Mouse (Mus musculus): Measurements from ENCODE around the gene Capn5.

The Capn5 gene

DNA sequence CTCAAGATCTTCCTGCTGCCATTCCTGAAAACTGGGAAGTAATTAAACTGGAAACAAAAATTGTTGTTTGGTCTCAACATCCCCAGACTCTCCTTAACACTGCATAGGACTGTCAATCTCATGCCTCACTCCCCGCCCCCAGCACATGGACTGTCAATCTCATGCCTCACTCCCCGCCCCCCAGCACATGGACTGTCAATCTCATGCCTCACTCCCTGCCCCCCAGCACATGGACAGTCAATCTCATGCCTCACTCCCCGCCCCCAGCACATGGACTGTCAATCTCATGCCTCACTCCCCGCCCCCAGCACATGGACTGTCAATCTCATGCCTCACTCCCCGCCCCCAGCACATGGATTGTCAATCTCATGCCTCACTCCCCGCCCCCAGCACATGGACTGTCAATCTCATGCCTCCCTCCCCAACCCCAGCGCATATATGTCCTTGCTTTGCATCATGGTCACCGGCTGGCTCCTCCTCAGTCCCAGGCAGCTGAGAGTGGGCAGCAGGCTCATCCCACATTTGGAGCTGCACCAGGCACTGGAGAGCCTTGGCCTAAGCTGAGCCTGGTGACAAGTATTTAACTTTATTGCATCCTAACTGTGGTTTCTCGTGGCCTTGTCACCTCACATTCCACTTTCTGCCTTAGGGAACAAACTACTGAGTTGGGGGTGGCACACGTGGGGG is 29.2 kb downstream of the Capn5 start:
- DNase-seq (ENCODE audit: extremely low spot score) = no peak

DNA sequence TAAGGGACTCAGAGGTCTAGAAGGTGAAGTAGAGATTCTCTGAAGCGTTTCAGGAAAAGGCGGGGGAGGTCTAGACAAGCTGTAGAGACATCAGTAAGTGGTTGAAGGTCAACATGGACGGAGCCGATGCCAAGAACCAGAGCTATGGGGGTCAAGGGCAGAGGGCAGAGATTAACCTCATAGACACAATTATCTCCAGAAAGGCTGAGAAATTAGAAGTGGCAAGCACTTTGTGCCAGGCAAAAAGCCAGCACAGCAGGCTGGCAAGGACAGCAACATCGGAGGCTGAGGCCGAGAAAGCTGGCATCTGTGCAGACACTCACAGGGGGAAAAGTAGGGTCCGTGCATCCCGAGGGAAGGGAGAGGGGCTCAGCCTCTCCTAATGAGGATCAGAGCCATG is 30.3 kb downstream of the Capn5 start:
- DNase-seq (ENCODE audit: extremely low spot score) = no peak

DNA sequence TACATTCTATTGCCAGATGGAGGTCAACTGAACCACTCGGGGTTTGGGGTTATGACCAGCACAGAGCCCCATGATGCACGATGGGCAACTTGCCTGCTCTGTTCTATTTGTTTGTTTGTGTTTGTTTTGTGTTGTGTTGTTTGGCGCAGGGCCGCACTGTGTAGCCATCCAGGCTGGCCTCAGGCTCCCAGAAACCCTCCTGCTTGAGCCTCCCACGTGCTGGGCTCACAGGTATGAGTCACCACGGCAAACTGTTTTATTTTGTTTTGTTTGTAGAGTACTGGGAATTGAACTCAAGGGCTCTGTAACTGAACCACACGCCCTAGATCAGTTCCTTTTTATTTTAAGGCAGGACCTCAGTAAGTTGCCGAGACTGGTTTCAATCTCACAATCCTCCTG is 31.6 kb downstream of the Capn5 start:
- no peak for DNase-seq (ENCODE audit: extremely low spot score)

DNA sequence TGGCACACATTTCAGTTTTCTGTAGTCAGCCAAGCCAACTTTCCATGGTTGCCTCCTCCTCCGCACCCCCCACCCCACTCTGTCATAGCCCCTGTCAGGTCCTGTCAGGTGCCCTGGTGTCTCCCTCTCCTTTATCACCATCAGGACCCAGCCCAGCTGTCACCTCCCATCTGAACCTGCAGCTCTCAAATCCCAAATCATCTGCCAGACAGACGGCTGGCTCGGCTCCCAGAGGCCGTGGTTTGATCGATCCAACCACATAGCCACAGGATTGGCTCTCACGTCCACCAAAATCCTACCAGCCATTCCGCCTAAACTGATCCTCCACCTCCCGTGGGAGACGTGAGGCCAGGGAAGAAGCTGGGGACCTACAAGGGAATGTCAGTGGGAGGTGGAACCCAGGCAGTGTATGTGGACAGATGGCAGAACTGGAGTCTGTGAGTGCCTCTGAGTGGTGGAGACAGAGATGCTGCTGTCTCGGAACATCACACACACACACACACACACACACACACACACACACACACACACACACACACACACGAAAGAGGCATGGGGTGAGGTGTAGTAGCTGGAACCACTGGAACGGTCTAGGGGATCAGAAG is 32.1 kb downstream of the Capn5 start:
- DNase-seq (ENCODE audit: extremely low spot score) = no peak

DNA sequence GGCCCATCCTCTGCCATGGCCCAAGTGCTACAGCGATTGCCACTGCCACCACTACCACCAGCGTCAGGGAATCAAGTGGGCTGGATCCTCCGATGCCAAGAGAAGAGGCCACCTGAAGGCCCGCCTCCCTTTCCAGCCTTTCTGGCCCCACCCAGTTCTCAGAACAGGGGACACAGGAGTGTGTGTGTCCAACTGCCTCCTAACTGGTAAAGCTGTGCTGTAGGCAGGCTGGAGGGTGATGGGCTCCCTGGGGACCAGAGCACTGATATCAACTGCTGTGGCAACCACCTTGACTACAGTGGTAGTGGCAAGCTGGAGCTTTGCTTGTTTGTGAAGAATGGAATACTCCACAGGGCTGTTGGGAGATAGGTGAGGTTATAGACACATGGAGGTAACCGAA is 32.7 kb downstream of the Capn5 start, which contains the start of gene Omp:
Gene Omp, minus strand, starts transcription at position 101 of the 400 bp plus-strand sequence.
- DNase-seq (ENCODE audit: extremely low spot score) = no peak

DNA sequence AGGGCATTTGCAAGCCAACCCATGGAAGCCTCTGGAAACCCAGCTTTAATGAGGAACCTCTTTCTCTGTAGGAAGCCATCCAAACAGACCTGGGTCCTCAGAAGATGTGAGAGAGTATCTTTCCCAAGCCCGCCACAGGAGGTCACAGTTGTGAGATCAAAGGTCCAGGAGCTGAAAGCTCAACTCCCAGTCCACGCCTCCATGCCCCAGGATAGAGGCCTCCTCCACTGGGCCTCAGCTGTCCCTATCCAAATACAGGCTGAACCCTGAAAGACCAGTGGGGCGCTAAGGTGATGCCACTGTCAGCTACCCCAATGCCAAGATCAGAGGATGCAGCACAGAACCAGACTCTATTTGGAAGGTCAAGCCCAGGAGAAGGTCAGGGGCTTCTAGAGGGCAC is 35.4 kb downstream of the Capn5 start:
- DNase-seq (ENCODE audit: extremely low spot score) = no peak

DNA sequence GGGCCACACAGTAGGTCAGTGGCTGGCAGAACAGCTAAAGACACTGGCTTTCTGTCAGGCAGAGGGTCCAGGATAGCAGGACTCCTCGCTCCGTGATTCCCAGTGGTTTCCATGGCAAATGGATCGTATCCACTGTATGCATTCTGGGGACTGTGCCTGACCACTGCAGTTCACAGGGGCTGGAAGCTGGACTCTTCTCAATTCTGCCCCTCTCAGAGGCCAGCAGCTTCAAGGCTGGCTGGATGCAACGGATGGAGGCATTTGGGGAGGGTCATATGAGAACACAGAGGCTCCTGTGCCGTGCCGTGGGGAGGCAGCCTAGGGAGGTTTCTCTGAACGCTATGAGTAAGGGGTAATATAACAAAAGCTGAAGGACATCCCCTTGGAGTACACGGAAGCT is 35.8 kb downstream of the Capn5 start:
- DNase-seq (ENCODE audit: extremely low spot score) = no peak

DNA sequence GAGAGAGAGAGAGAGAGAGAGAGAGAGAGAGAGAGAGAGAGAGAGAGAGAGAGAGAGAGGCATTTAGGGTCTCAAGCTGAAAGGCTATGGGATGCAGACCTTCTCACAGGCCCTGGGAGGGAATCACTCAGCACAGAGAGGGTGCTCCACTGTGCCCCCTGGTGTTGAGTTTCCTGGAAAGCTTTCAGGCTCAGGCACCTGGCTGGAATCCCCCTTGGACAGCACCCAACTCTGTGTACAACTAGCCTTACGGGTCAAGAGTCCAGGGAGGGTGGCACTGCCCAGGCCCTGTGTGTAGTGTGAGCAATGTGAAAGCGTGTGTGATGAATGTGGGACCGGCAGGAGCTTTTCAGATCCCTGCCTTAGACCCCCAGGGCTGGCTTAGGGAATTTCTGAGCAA is 36.9 kb downstream of the Capn5 start:
- DNase-seq (ENCODE audit: extremely low spot score) = no peak

DNA sequence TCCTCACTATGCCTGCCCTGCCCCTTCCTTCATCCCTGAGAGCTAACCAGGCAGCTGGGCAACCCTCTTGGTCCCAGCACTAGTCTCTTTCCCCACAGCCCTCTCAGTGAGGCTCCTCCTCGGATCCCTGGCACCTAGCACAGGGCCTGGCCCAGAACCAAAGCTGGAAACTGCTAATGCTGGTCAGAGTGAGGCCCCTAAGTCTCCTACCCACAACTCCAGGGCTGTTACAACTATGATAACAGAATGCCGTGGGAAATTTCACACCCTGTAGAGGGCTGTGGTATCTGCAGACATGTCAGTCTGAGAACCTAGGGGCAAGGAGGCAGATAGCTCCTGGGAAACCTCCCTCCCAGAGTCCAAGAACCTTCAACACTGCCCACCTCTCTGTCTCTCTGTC is 37.5 kb downstream of the Capn5 start:
- DNase-seq (ENCODE audit: extremely low spot score) = no peak

DNA sequence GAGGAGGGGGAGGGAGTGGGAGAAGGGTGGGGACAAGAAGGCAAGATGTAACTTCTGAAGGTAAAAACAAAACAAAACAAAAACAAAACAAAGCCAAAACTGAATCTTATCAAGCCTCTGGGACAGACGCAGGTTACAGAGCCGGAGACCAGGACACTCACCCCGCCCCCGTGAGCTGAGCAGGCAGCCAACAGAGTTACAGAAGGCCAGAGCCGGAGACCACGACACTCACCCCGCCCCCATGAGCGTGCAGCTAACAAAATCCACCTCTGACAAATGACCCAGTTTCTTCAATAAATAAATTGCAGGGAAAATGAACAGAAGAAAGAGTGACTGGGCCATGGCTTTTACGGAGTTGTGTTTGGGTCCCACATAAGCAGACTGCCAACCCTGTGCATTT is 38.9 kb downstream of the Capn5 start:
- DNase-seq (ENCODE audit: extremely low spot score) = no peak

DNA sequence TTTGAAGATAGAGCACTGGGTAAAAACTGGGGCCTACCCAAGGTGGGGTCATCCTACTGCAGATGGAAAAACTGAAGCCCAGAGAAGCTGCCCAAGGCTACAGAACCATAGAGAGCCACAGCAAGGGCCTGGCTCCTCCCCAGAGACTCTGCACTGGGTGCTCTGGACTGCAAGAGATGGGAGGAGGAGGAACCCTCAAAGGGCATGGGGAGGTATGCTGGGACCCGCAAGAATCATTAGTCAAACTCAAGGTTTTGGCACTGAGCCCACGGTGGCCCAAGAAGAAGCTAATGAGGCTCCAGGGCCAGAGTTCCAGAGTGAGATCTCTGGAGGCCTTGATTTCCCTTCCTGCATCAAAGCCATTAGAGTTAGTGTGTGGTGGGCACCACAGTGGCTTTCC is 40.1 kb downstream of the Capn5 start:
- no peak for DNase-seq (ENCODE audit: extremely low spot score)

DNA sequence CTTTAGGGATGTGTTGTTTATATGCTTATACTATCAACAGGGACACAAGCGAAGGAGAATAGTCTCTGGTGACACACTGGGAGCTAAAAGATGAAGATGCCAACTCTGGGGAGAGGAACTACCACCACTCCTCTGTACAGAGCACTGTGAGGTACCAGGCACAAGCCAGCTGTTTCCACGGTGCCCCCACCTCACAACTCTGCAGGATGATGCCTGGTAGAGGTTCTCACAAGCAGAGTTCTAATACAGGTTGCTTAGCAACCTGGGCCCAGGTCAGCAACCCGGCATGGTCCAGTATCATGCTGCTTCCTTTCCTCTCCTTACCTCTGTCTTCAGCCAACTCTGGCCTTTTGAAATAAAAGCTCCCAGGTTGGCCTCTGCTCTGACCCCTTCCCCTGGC is 40.5 kb downstream of the Capn5 start:
- no peak for DNase-seq (ENCODE audit: extremely low spot score)

DNA sequence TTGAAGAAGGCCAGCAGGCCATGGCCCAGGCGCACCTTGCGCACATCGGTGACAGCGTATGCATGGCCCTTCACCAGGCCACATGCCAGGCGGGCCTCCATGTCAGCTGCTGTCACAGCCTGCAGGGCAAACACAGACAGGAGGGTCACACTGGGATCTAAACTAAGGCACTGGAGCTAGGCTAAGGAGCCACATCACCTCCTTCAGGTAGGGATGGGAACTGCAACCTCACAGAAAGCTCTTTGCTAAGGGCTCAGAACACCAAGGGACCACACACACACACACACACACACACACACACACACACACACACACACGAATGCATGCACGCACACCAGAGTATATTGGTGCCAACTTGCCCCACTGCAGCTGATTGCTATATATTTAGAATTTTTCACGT is 46.3 kb downstream of the Capn5 start:
- no peak for DNase-seq (ENCODE audit: extremely low spot score)

DNA sequence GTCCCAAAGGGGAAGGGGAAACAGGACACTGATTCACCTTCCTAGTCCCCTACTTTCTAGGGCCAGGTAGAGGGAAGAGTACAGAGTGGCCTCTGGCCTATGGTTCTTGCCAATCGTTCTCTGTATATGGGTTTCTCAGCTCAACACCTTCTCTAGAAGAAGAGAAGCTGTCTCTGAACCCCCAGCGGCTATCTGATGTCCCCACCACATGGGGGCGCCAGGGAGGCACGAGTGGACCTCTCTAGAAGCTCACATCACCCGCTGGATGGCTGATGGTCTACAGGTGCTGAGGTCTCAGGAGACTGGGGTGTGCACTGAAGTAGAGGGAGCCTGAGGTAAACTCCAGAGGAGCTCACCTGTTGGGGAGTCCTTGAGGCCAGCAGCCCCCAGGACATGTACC is 52.6 kb downstream of the Capn5 start:
- DNase-seq (ENCODE audit: extremely low spot score) = no peak

DNA sequence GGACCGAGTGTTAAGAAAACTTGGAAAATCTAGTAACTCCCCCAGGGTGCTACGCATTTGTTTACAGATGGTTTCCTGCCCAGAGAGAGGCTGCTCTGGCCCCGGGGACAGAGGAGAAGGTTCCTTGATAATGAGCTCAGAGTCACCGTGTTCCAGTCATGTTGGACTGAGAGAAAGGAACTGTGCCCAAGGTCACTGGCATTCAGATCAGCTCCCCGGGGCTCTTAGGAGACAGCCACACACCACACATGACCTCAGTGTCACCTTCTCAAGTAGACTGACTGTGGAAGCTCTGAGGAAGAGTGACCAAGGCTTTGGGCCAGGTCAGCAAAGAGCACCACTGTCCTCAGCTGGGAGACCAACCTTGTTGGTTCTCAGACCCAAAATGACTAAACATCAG is 53.4 kb downstream of the Capn5 start:
- no peak for DNase-seq (ENCODE audit: extremely low spot score)

DNA sequence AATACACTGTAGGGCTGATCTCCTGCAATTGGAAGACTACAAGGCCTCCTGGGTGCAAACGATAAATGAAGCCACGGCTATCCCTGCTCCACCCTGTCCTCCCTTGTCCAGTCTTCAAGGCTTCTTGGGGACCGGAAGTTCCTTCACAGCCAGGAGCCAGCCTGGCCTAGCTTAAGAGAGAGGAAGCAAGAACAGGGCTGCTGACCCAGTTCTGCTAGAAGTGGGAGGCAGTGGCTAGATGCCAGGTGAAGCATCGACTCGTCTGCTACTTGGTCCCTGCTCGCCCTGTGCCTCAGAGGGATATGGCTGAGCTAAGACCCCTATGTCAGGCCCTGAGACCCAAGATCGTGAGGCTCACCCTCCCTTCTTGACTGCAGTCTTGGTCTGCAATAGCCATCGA is 56.4 kb downstream of the Capn5 start:
- DNase-seq (ENCODE audit: extremely low spot score) = no peak

DNA sequence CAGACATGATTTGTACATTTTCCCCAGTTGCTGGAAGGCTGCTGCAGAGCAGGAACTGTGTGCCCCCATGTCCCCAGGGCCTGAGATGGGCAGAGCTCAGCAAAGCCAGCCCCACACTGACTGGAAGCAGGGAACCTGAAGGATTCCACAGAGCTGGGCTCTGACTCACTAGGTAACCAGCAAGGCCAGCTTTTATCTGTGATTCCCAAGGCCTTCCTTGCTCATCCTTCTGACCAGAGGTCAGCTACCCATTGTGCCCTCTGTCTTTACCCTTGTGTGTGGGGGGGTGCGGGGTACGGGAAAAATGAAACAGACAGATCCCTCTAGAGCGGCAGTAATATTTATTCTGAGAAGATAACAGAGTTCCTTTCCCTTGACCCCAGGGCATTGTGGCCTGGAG is 56.8 kb downstream of the Capn5 start:
- no peak for DNase-seq (ENCODE audit: extremely low spot score)

DNA sequence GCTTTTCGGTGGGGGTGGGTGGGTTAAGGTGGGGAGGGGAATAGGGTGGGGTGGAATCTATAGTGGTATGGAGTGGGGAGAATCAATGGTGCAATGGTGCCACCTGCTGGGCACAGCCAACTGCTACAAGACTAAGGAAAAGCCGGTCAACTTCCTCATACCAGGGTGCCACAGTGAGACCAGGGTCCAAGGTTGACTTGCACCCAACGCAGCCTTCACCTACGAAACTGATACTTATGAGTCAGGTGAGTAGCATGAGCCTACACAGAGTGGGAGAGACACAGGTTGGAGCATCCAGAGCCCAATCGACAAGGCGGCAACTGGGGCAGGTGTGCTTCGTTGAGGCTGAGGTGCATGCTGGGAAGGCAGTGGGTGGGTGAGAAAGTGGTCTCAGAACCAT is 57.7 kb downstream of the Capn5 start:
- DNase-seq (ENCODE audit: extremely low spot score) = peak; percentile 75

DNA sequence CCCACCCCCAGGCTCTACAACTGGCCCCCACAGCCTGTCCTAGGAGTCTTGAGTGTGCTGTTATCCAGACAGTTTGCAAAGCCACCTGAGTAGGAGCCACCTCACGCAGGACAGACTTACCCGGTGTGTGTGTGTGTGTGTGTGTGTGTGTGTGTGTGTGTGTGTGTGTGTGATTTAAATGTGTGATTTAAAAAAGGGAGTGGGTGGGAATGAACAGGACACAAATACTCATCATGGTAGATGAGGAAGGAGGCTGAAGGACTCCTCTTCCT is 58.2 kb downstream of the Capn5 start:
- DNase-seq (ENCODE audit: extremely low spot score) = no peak

DNA sequence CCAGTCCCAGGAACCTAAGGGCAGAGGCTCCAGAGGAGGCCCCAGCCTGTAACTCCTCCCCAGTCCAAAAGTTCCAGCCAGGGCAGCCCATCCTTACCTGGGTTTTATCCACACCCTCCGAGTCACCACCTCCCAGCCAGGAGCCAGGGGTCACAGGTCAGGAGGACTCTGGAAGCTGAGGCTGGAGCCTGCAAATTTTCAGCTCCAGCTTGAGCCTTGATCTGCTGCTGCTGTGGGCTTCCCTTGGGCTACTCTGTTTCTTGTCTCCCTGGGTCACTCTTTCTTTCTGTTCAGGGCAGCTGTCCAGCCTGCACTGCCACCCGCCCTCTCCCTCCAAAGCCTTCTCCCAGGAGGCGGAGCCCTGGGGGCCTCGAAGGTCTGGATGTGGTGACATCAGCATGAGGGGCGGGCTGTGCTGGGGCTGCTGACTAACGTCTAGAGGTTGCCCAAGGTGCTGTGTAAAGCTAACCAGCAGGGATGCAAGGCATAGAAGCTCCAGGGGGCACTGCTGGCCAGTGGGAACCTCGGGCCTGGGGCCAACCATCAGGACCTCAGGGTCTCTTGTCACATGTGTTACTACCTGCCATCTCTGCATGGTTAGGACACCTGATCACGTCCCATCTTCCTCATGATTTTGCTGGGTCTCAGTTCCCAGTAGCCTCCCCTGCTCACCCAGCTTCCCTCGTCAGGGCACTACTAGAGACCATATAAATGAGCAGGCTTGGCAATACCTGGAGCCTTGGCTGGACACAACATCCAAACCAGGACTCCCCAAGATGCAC is 58.7 kb downstream of the Capn5 start, which contains the start of gene Myo7a:
Gene Myo7a, minus strand, starts transcription at position 346 of the 782 bp plus-strand sequence.
- peak; percentile 62 for DNase-seq (ENCODE audit: extremely low spot score)

DNA sequence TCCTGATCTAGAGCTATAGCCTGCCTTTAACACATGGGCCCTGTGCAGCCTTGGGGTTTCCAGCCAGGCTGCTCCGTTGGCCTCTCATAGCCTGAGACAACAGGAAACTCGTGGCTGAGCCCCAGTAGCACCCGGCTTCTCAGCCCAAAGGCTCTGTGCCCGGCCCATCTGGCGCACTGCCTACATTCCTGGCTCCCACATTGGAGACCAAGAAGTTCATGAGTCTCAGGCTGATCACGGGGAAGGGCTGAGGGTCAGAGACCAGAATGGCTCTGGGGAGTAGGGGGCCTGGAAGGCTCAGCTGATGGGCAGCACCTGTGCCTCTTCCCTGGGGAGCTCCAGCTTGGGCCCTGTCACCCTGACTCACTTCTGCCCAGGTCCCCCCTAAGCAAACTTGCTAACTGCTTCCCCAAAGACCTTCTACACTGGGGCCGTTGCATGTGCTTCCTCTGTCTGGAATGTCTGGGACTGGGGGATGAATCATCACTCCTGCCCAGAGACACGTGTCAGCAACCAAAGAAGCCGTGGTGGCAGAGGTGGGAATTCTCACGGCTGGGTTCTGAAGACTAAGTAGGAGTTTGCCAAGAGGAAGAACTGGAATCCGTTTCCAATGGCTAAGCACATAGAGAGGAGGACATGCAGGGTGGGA is 60.9 kb downstream of the Capn5 start:
- DNase-seq (ENCODE audit: extremely low spot score) = no peak

DNA sequence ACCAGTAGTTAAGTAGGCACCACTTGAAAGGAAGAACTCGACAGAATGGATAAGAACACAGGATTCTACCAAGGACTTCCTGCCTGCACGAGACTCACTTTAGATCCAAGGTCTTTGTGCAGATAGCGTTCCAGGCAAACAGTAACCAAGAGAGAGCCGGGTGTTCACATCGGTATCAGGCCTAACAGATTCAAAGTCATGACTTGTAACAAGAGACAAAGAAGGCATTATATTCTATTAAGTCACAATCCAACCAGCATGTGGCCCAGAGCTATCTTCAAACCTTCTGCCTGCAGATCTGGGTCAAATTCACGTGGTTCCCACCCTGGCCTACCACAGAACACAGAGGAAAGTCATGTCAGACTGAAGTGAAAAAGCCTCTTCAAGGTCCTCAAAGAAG is 63.4 kb downstream of the Capn5 start:
- DNase-seq (ENCODE audit: extremely low spot score) = no peak

DNA sequence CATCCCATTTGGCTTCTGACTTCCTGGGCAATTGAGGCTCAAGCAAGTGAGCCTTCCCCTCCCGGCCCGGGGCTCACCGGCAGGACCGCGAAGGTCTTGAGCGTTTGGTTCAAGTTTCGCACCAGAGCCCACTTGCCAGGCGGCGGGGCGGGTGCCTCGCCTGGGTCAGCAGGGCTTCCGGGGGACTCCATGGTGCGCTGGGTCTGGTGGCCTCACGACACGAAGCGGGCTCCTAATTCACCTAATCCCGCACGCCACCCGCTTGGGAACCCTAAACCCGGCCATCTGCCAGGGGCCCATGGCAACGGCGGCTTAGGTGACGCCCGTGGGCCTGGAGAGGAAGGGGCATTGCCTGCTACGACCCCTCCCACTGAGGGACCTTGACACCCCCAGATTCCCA is 66.8 kb downstream of the Capn5 start:
- DNase-seq (ENCODE audit: extremely low spot score) = peak; percentile 24
